Mouse (Mus musculus) CH12.LX (cell line): ENCODE measurements around the gene Ank3. TPM values are rescaled to one million over a fixed set of nuclear protein-coding genes. Genes with fewer than 3 reads are reported as not detected.

Experiments
- DNase-seq: peaks from one replicate; pipeline ENCODE4 v3.0.0-alpha.2; 2013; ENCODE audit errors: extremely low read depth
- H3K27ac ChIP-seq: 2 replicates; pipeline ENCODE4 v1.5.1; 2012; ENCODE audit warnings: low read depth, mild to moderate bottlenecking, control low read depth, moderate library complexity; ENCODE audit not compliant: insufficient read depth
- H3K27me3 ChIP-seq: replicated peaks from 2 replicates; pipeline ENCODE3; 2012; ENCODE audit warnings: inconsistent platforms
- H3K36me3 ChIP-seq, 2 experiments: replicated peaks in 1 of 2; 2 replicates each; pipeline versions ENCODE3 to v1.6.1; 2012; ENCODE audit warnings: inconsistent platforms in 1 of 2, low read length in 1 of 2, mild to moderate bottlenecking in 1 of 2, mixed read lengths in 1 of 2, moderate library complexity in 1 of 2; ENCODE audit not compliant: control insufficient read depth in 1 of 2, insufficient read depth in 1 of 2
- H3K4me1 ChIP-seq, 2 experiments: 2 replicates each; pipeline ENCODE4 v1.6.1; 2012; ENCODE audit warnings: inconsistent platforms in 1 of 2, moderate library complexity in 1 of 2; ENCODE audit not compliant: insufficient read depth in 2 of 2, control insufficient read depth in 1 of 2
- H3K4me2 ChIP-seq: 2 replicates; pipeline ENCODE4 v1.6.1; 2012; ENCODE audit warnings: low read depth, mild to moderate bottlenecking, control low read depth; ENCODE audit not compliant: poor library complexity, insufficient read depth, severe bottlenecking
- H3K4me3 ChIP-seq, 3 experiments: fragments of 150-350 bp in 1 of 3; sonication (generic) in 1 of 3; replicated peaks in 1 of 3; 2 replicates each; pipeline versions ENCODE3 to v1.5.1; 2011 to 2012; ENCODE audit warnings: low read depth in 2 of 3, low read length in 2 of 3, mild to moderate bottlenecking in 2 of 3, moderate library complexity in 2 of 3, control low read depth in 1 of 3, improper control_type of control experiment in 1 of 3, inconsistent platforms in 1 of 3, mixed read lengths in 1 of 3; ENCODE audit not compliant: poor library complexity in 1 of 3
- H3K79me2 ChIP-seq: replicated peaks from 2 replicates; pipeline ENCODE4 v1.6.1; 2012; ENCODE audit warnings: mild to moderate bottlenecking, moderate library complexity; ENCODE audit not compliant: control insufficient read depth, poor library complexity, insufficient read depth, severe bottlenecking; ENCODE audit errors: extremely low read depth
- H3K9ac ChIP-seq: 2 replicates; pipeline ENCODE4 v1.6.1; 2012; ENCODE audit warnings: low read depth, mild to moderate bottlenecking, control low read depth, moderate library complexity; ENCODE audit not compliant: insufficient read depth
- H3K9me3 ChIP-seq: replicated peaks from 2 replicates; pipeline ENCODE3; 2012; ENCODE audit warnings: low read length, inconsistent platforms, mixed read lengths
- BHLHE40 ChIP-seq: IDR thresholded peaks from 2 replicates; pipeline ENCODE4 v1.6.1; 2011; ENCODE audit warnings: mild to moderate bottlenecking, low read depth, low read length, improper control_type of control experiment
- E2F4 ChIP-seq: IDR thresholded peaks from 2 replicates; pipeline ENCODE4 v1.6.1; 2011; ENCODE audit warnings: low read depth, low read length, improper control_type of control experiment; ENCODE audit not compliant: insufficient replicate concordance
- ETS1 ChIP-seq: conservative IDR thresholded peaks from 2 replicates; pipeline ENCODE4 v1.6.1; 2012; ENCODE audit warnings: low read depth, mild to moderate bottlenecking, inconsistent platforms, low read length, improper control_type of control experiment, moderate library complexity
- IRF4 ChIP-seq: IDR thresholded peaks from 2 replicates; pipeline ENCODE4 v1.6.1; 2014; ENCODE audit warnings: low read depth, mild to moderate bottlenecking, inconsistent platforms, low read length, improper control_type of control experiment
- MEF2A ChIP-seq: IDR thresholded peaks from 2 replicates; pipeline ENCODE4 v1.6.1; 2014; ENCODE audit warnings: low read depth, mild to moderate bottlenecking, inconsistent platforms, low read length, improper control_type of control experiment, borderline replicate concordance
- MYC ChIP-seq: IDR thresholded peaks from 2 replicates; pipeline ENCODE4 v1.6.1; 2011; ENCODE audit warnings: low read depth, mild to moderate bottlenecking, improper control_type of control experiment, low read length
- NELFE ChIP-seq: IDR thresholded peaks from 2 replicates; pipeline ENCODE4 v1.6.1; 2011; ENCODE audit warnings: low read depth, low read length, improper control_type of control experiment
- PAX5 ChIP-seq: IDR thresholded peaks from 2 replicates; pipeline ENCODE4 v1.6.1; 2012; ENCODE audit warnings: low read length, inconsistent platforms, mixed read lengths
- POLR2A ChIP-seq: IDR thresholded peaks from 2 replicates; pipeline ENCODE4 v1.6.1; 2011; ENCODE audit warnings: low read depth, mild to moderate bottlenecking, improper control_type of control experiment, low read length
- RCOR1 ChIP-seq: conservative IDR thresholded peaks from 2 replicates; pipeline ENCODE4 v1.6.1; 2012; ENCODE audit warnings: low read depth, mild to moderate bottlenecking, inconsistent platforms, low read length, improper control_type of control experiment
- SIN3A ChIP-seq: IDR thresholded peaks from 2 replicates; pipeline ENCODE4 v1.6.1; 2012; ENCODE audit warnings: low read length, improper control_type of control experiment, inconsistent platforms
- SMC3 ChIP-seq: IDR thresholded peaks from 2 replicates; pipeline ENCODE4 v1.6.1; 2011; ENCODE audit warnings: low read depth, low read length, improper control_type of control experiment
- TCF12 ChIP-seq: IDR thresholded peaks from 2 replicates; pipeline ENCODE4 v1.6.1; 2014; ENCODE audit warnings: low read depth, mild to moderate bottlenecking, inconsistent platforms, low read length, improper control_type of control experiment
- UBTF ChIP-seq: IDR thresholded peaks from 2 replicates; pipeline ENCODE4 v1.6.1; 2012; ENCODE audit warnings: low read depth, mild to moderate bottlenecking, inconsistent platforms, low read length, improper control_type of control experiment, moderate library complexity
- USF1 ChIP-seq: IDR thresholded peaks from 2 replicates; pipeline ENCODE4 v1.6.1; 2014; ENCODE audit warnings: low read depth, mild to moderate bottlenecking, inconsistent platforms, low read length, improper control_type of control experiment
- ZC3H11A ChIP-seq: IDR thresholded peaks from 2 replicates; pipeline ENCODE4 v1.6.1; 2012; ENCODE audit warnings: low read depth, mild to moderate bottlenecking, inconsistent platforms, low read length, improper control_type of control experiment
- ZMIZ1 ChIP-seq: IDR thresholded peaks from 2 replicates; pipeline ENCODE4 v1.6.1; 2012; ENCODE audit warnings: low read depth, mild to moderate bottlenecking, inconsistent platforms, low read length, improper control_type of control experiment
- ZNF384 ChIP-seq: IDR thresholded peaks from 2 replicates; pipeline ENCODE4 v1.6.1; 2012; ENCODE audit warnings: low read depth, low read length, improper control_type of control experiment, inconsistent platforms
- dilution Hi-C: fragments of 300-500 bp; cut with MboI; formaldehyde crosslinking; loops from 2 replicates; pipeline ENCODE4 v1.14.3; 2020; ENCODE audit warnings: low sequenced_read_pairs; ENCODE audit not compliant: extremely low pct_unique_long_range_greater_than_20kb, extremely low pct_ligation_motif_present
- in situ Hi-C: fragments of 300-500 bp; cut with MboI; formaldehyde crosslinking; loops from 3 replicates; pipeline ENCODE4 v1.14.3; 2019; ENCODE audit warnings: low sequenced_read_pairs, low pct_ligation_motif_present, low pct_unique_long_range_greater_than_20kb, mixed read lengths
- polyA plus RNA-seq: library from polyadenylated mRNA; unstranded; fragments of >175 nt; gene quantifications from 2 replicates; pipeline ENCODE4 v1.2.1, GENCODE M21; 2012; ENCODE audit warnings: low read depth; ENCODE audit not compliant: insufficient read length
- total RNA-seq, 2 experiments: library from RNA; depleted of rRNA; stranded (reverse); fragments of 300-350 nt in 1 of 2; fragments of >200 nt in 1 of 2; gene quantifications; 2 replicates each; pipeline ENCODE4 v1.2.3; 2012 to 2014

Ank3 gene
- total and polyA plus RNA-seq, 3 experiments: 4.7 to 8.3 (median 6.2) TPM

DNA sequence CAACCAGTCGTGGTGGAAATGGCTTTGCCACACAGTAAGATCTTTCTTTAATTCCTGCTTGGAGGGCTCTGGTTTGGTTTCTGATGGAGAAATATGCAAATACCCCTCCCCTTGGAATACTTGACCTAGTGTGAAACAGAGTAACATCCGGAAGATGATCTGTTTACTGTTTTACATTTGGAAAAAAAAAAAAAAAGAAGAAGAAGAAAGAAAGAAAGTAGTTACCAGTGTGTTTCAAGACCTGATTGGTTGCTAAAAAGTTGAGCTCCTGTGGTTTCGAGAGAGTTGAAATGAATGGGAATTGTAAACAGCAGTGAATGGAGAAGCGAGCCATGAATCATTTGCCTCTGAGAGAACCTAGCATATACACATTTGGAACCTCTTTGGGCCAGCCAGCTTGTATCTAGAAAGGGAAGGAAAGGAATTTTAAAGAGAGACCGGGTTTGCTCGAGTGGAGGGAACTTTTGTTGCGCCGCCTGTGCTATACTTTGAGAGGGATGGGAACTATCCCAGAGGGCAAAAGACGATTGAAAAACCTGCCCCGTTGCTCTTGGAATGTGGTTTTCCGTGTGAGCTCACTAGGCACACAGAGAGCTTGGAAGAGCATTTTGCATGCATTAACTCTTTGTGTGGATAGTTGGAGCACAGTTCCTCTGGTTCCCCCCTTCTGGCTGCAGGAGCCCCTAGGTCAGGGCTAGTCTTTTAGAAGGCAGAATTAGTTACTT is 527.7 kb downstream of the Ank3 start:
- Histone ChIP-seq H3K36me3 (peaks cover 0 to 12% of the 10 kb centered on the region in 2 experiments), H3K9ac (no peak overlapping the region), H3K27ac (no peak overlapping the region), H3K4me3 (no peak overlapping the region), H3K9me3 (no peaks in the 10 kb centered on the region), H3K27me3 (no peaks in the 10 kb centered on the region), H3K4me1 (peaks cover 4 to 10% of the 10 kb centered on the region in 2 experiments; a peak in 2 of 4 replicates), H3K4me2 (no peak overlapping the region)
- in situ Hi-C loops: no loop called here
- no peak for TF ChIP-seq SIN3A
- no peak for TF ChIP-seq ZNF384
- TF ChIP-seq TCF12: no peak
- TF ChIP-seq POLR2A: no peak
- TF ChIP-seq, all 38 proteins: peak for 0
- dilution Hi-C loops: no loop called here
- no peak for DNase-seq
- no peaks in the 10 kb centered on the region for H3K79me2 ChIP-seq

DNA sequence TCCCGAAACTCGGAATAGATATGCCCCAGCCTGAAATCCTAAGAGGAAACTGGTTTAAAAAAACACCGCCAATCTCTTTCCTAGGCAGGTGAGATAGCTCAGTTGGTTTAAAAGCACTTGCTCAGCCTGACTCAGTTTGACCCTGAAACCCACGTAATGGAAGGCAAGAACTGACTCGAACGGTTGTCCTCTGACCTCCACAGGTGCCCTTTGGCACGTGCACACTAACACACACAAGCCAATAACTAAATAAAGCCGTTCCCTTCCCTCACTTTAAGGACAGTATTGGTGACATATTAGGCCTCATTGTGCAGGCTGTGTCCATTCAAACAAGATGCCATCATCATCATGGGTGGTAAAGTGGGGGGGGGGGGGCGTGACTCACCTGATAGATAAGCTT is 528.4 kb downstream of the Ank3 start:
- dilution Hi-C loops (no loop called here), in situ Hi-C loops (no loop called here)
- Histone ChIP-seq H3K9me3 (no peaks in the 10 kb centered on the region), H3K79me2 (no peaks in the 10 kb centered on the region), H3K27ac (no peak overlapping the region), H3K4me3 (no peak overlapping the region), H3K9ac (no peak overlapping the region), H3K27me3 (no peaks in the 10 kb centered on the region), H3K4me2 (no peak overlapping the region), H3K36me3 (peaks cover 0 to 11% of the 10 kb centered on the region in 2 experiments), H3K4me1 (peaks cover 4 to 9% of the 10 kb centered on the region in 2 experiments; a peak in 2 of 4 replicates)
- no peak for TF ChIP-seq USF1
- TF ChIP-seq MEF2A: no peak
- TF ChIP-seq SIN3A: no peak
- TF ChIP-seq E2F4: no peak
- TF ChIP-seq SMC3: no peak
- no peak for TF ChIP-seq NELFE
- TF ChIP-seq POLR2A: no peak
- TF ChIP-seq ETS1: no peak
- TF ChIP-seq MYC: no peak
- no peak for TF ChIP-seq RCOR1
- peak; percentile 21; the same call in 1 of the 2 replicates for TF ChIP-seq IRF4
- TF ChIP-seq ZMIZ1: no peak
- no peak for TF ChIP-seq ZC3H11A
- TF ChIP-seq UBTF: no peak
- no peak for TF ChIP-seq PAX5
- TF ChIP-seq BHLHE40: peak; percentile 85
- DNase-seq: no peak
